Comparison of ENCODE assay signal across 8 mouse cellular contexts in the genomic region with DNA sequence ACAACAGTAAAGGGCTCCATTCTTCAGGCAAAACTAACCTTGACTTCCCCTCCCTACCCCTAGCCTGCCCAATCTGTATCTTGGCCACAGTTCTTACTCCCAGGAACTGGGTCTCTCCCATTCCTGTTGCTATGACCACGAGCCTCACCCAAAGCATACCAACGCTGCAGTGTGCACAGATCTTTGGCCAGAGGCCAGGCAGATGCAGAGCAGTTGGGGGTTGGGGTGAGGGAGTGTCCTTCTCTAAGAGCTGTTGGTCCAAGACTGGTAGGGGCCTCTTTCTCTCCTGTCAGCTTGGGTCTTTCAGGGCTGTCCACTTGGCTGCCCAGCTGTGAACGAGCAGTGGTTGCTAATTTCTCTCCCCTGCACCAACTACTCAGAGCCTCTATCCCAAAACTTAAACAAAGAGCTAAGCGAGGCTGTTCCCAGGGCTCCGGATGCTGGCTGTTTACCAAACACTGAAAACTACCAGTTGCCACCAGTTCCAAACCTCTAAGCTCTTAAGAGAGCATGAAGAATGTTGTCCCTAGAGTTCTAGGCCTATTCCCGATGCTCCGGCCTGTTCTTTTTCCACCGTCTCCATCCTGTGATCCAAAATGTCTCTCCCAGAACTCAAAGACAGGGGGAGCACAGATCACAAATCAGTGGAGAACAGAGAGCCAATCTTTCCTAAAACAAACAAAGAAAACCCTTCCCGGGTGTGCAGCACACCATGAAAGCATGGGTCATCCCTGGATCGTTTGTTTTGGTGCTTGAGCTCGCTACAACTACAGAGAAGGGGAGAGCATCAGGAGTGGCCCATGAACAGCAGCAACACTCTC.
DNase-seq lines count a peak whose midpoint lies in the region; ATAC-seq and TF ChIP-seq lines count a peak whose summit lies in the region.

No protein-coding gene starts in this region.

- peaks cover 11% of the 10 kb centered on the region for H3K27me3 ChIP-seq in hindbrain, embryonic 10.5 days (ENCODE audit: insufficient read depth, poor library complexity, severe bottlenecking)
- no peaks in the 10 kb centered on the region for H3K27me3 ChIP-seq in hindbrain, embryonic 11.5 days (ENCODE audit: control insufficient read depth, insufficient read depth, low read length)
- no peaks in the 10 kb centered on the region for H3K27me3 ChIP-seq in small intestine, adult 2 months (ENCODE audit: control insufficient read depth, insufficient read depth, low read length)

- no peak for TF ChIP-seq POLR2A in small intestine, adult 2 months (IDR thresholded peaks at IDR 0.05; ENCODE audit: low read depth, low read length)

- H3K36me3 ChIP-seq in hindbrain, embryonic 10.5 days: no peaks in the 10 kb centered on the region
- no peaks in the 10 kb centered on the region for H3K36me3 ChIP-seq in hindbrain, embryonic 11.5 days (ENCODE audit: control insufficient read depth, insufficient read depth, low read length)
- no peaks in the 10 kb centered on the region for H3K36me3 ChIP-seq in small intestine, adult 2 months (ENCODE audit: control insufficient read depth, insufficient read depth, low read length)

- H3K9ac ChIP-seq in hindbrain, embryonic 11.5 days (ENCODE audit: low read depth, low read length): no peak overlapping the region

- peak; percentile 54 for TF ChIP-seq CTCF in layer of hippocampus, adult 2 months (conservative IDR thresholded peaks at IDR 0.05)
- TF ChIP-seq CTCF in small intestine, adult 2 months (IDR thresholded peaks at IDR 0.05; ENCODE audit: extremely low read depth, insufficient read length, insufficient replicate concordance, low read depth, low read length): no peak

- H3K4me3 ChIP-seq in hindbrain, embryonic 10.5 days: no peak overlapping the region
- no peak overlapping the region for H3K4me3 ChIP-seq in hindbrain, embryonic 11.5 days (ENCODE audit: low read depth, low read length)
- H3K4me3 ChIP-seq in layer of hippocampus, adult 2 months: no peak overlapping the region
- H3K4me3 ChIP-seq in small intestine, adult 2 months (ENCODE audit: low read depth, low read length): no peak overlapping the region

- WGBS in hindbrain, embryonic 10.5 days: 53% methylated on average over 11 of the region's 11 CpGs
- 52% methylated on average over 11 of the region's 11 CpGs for WGBS in hindbrain, embryonic 11.5 days
- 25% methylated on average over 11 of the region's 11 CpGs for WGBS in small intestine, adult 2 months

- DNase-seq in hindbrain, embryonic 10.5 days (ENCODE audit: low spot score): no peak
- no peak for DNase-seq in hindbrain, embryonic 11.5 days (ENCODE audit: low spot score)
- peak; percentile 19 to 52 for DNase-seq in cerebellum, postnatal 25 days
- peak; percentile 80 to 86 for DNase-seq in heart, postnatal 10 days
- DNase-seq in layer of hippocampus, adult 2 months (ENCODE audit: low spot score in 2 of 2): peak; percentile 39 to 65
- DNase-seq in lung, postnatal 14 days: peak; percentile 87
- no peak for DNase-seq in thymus, adult 18-20 months

- intact Hi-C loops in heart, postnatal 10 days (cut with DNase I): no loop called here

- no peak for ATAC-seq in hindbrain, embryonic 11.5 days (ENCODE audit: low FRiP score)

- H3K4me2 ChIP-seq in hindbrain, embryonic 11.5 days (replicated peaks; ENCODE audit: low read depth, low read length): no peak overlapping the region

- H3K27ac ChIP-seq in hindbrain, embryonic 10.5 days: peak overlapping the region; percentile 18; the same call in 1 of the 2 replicates
- H3K27ac ChIP-seq in hindbrain, embryonic 11.5 days (ENCODE audit: low read depth, low read length): no peak overlapping the region
- H3K27ac ChIP-seq in layer of hippocampus, adult 2 months: peak overlapping the region; percentile 70
- peak overlapping the region; percentile 67 for H3K27ac ChIP-seq in small intestine, adult 2 months (ENCODE audit: insufficient read depth, low read depth, low read length)

- H3K9me3 ChIP-seq in hindbrain, embryonic 10.5 days: no peaks in the 10 kb centered on the region
- H3K9me3 ChIP-seq in hindbrain, embryonic 11.5 days (ENCODE audit: control insufficient read depth, low read length): no peaks in the 10 kb centered on the region

- H3K4me1 ChIP-seq in hindbrain, embryonic 10.5 days (replicated peaks): peaks cover 35% of the 10 kb centered on the region
- H3K4me1 ChIP-seq in hindbrain, embryonic 11.5 days (replicated peaks; ENCODE audit: control insufficient read depth, insufficient read depth, low read length): 0 out of 2 replicates have a peak, but pooled peaks cover 1% of the 10 kb centered on the region
- H3K4me1 ChIP-seq in small intestine, adult 2 months (ENCODE audit: control insufficient read depth, insufficient read depth, insufficient read length, low read length): peaks cover 51% of the 10 kb centered on the region; the same call in 1 of the 2 replicates

Comparison
In these comparisons a context has a peak if more than half of its experiments do, and no peak if none do; other contexts are left out.
1. DNase-seq: peak in cerebellum, postnatal 25 days (2 of 2), heart, postnatal 10 days (2 of 2), layer of hippocampus, adult 2 months (2 of 2) and lung, postnatal 14 days (single experiment); none in hindbrain, embryonic 10.5 days (single experiment), hindbrain, embryonic 11.5 days (single experiment) and thymus, adult 18-20 months (0 of 2).